Mouse (Mus musculus): Measurements from ENCODE around the gene Got1.

DNA sequence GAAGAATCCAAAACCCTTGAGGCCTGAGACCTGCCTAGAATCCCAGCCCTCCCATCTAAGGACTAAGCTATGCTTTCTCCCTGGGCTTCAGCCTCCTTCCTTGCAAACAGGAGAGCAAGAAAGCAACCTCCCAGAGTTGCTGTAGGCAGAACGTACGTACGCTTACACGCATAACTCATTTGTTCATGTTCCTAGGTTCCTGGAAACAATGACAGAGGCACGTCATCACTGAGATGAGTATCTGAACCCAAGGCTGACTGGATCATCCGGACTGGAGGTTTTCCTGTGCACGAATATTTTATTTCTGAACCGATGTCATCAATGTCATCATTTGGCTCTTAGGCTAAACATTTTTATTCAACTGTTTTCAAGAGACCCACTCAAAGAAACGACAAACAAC, 2.4 kb downstream of the Got1 start:
- TF ChIP-seq CTCF (IDR thresholded peaks at IDR 0.05; ENCODE audit: extremely low read depth, insufficient read length, insufficient replicate concordance, low read depth, low read length): no peak
- TF ChIP-seq POLR2A (IDR thresholded peaks at IDR 0.05; ENCODE audit: low read depth, low read length): no peak

All from small intestine, adult 2 months (tissue).